In genomic region chr11:59151729-59152128, GRCm38 (mm10) we compare ENCODE assay signal across 14 mouse cellular contexts. TPM values are rescaled to one million over a fixed set of nuclear protein-coding genes. Genes with fewer than 3 reads are reported as not detected.
DNase-seq lines count a peak whose midpoint lies in the region; ATAC-seq and TF ChIP-seq lines count a peak whose summit lies in the region.
"Had no signal": no experiment of that assay in that cellular context is flagged by ENCODE, and none has a peak within 500 bp of the region (broad histone marks: within the 10 kb centered on the region; RNA-seq: fewer than 3 reads in every experiment).

No protein-coding gene starts in this region.

- H3K36me3 ChIP-seq in kidney, adult 2 months (ENCODE audit: control insufficient read depth, insufficient read depth, low read length), result no peaks in the 10 kb centered on the region

- no peaks in the 10 kb centered on the region for H3K4me1 ChIP-seq in kidney, adult 2 months (ENCODE audit: control insufficient read depth, insufficient read depth, low read length)
- H3K4me1 ChIP-seq: limb, embryonic 10.5 days had no signal

- DNase-seq in kidney, adult 2 months, result no peak
- DNase-seq in kidney, adult 8-10 months, result no peak
- DNase-seq in A20 (ENCODE audit: low read depth, low spot score), result peak; percentile 41
- DNase-seq in ES-CJ7 (ENCODE audit: low read depth, low spot score), result peak; percentile 67
- DNase-seq in layer of hippocampus, adult 18-20 months (ENCODE audit: low spot score in 2 of 2), result no peak
- no peak for DNase-seq in cerebellum, adult 9-11 months
- DNase-seq: gastrocnemius, postnatal 36 days; heart, postnatal 36 days; kidney, postnatal 25 days; retina, postnatal 1 day had no signal

- peak; percentile 37; the same call in 1 of the 2 replicates for ATAC-seq in granulocyte monocyte progenitor cell, adult 5-6 weeks (replicated peaks; ENCODE audit: poor library complexity, severe bottlenecking)
- ATAC-seq: forebrain, embryonic 14.5 days had no signal

- peak; percentile 50 for TF ChIP-seq CTCF in kidney, adult 2 months (conservative IDR thresholded peaks at IDR 0.05; ENCODE audit: insufficient read depth, insufficient read length, low read depth, low read length)

- H3K27ac ChIP-seq in kidney, adult 2 months (ENCODE audit: insufficient read depth, low read depth, low read length), result no peak overlapping the region
- H3K27ac ChIP-seq: limb, embryonic 10.5 days; macrophage had no signal

- 42% methylated on average over 3 of the region's 3 CpGs for WGBS in kidney, adult 2 months

- H3K4me3 ChIP-seq in kidney, adult 2 months (ENCODE audit: insufficient read depth, low read depth, low read length), result no peak overlapping the region
- H3K4me3 ChIP-seq: limb, embryonic 10.5 days had no signal

- no peaks in the 10 kb centered on the region for H3K27me3 ChIP-seq in kidney, adult 2 months (replicated peaks; ENCODE audit: control insufficient read depth, insufficient read depth, low read length)

- TF ChIP-seq POLR2A in kidney, adult 2 months (IDR thresholded peaks at IDR 0.05; ENCODE audit: low read depth, low read length), result no peak

RNA-seq across cellular contexts. Expression of gene Iba57, which starts 11.8 kb away (rescaled TPM):
- 8.3 and 8.8 TPM in 2 replicates for polyA plus RNA-seq in kidney, adult 2 months (2012; rRNA removed)
- 0.84 and 2.8 TPM in 2 replicates for total RNA-seq in granulocyte monocyte progenitor cell, adult 5-6 weeks (2014; fragmentation: Nextera tagmentation)
- total RNA-seq in granulocyte monocyte progenitor cell, adult 5-6 weeks (2017), result 3.9 and 6.0 TPM in 2 replicates
- 1 to 10 TPM; 6.7 TPM for total RNA-seq in layer of hippocampus, adult 18-20 months (2021)

RNA-seq across cellular contexts. Expression of gene Obscn, which starts 15.5 kb away (rescaled TPM):
- polyA plus RNA-seq in kidney, adult 2 months (2012; rRNA removed), result 0.15 and 6.2 TPM in 2 replicates
- total RNA-seq in granulocyte monocyte progenitor cell, adult 5-6 weeks (2014; fragmentation: Nextera tagmentation), result not detected in 2 replicates
- total RNA-seq in granulocyte monocyte progenitor cell, adult 5-6 weeks (2017), result not detected in 2 replicates
- total RNA-seq in layer of hippocampus, adult 18-20 months (2021), result 1 to 10 TPM in 1 of 2 experiments, under 1 TPM in 1; 0.91 to 1.7 TPM

RNA-seq across cellular contexts. Expression of gene Gjc2, which starts 31.3 kb away (rescaled TPM):
- polyA plus RNA-seq in kidney, adult 2 months (2012; rRNA removed), result 1.4 and 1.8 TPM in 2 replicates
- not detected in 2 replicates for total RNA-seq in granulocyte monocyte progenitor cell, adult 5-6 weeks (2014; fragmentation: Nextera tagmentation)
- total RNA-seq in granulocyte monocyte progenitor cell, adult 5-6 weeks (2017), result not detected in 2 replicates
- 10 to 100 TPM; 11.9 to 13.6 TPM for total RNA-seq in layer of hippocampus, adult 18-20 months (2021)
- polyA plus RNA-seq: macrophage had no signal

RNA-seq across cellular contexts. Expression of gene Guk1, which starts 40.3 kb away (rescaled TPM):
- polyA plus RNA-seq in kidney, adult 2 months (2012; rRNA removed), result 137 and 144 TPM in 2 replicates
- total RNA-seq in granulocyte monocyte progenitor cell, adult 5-6 weeks (2014; fragmentation: Nextera tagmentation), result 41.9 and 58.1 TPM in 2 replicates
- 33.2 and 35.9 TPM in 2 replicates for total RNA-seq in granulocyte monocyte progenitor cell, adult 5-6 weeks (2017)
- 100 to 1,000 TPM; 148 to 152 TPM for total RNA-seq in layer of hippocampus, adult 18-20 months (2021)

RNA-seq across cellular contexts. Expression of gene Mrpl55, which starts 50.6 kb away (rescaled TPM):
- polyA plus RNA-seq in kidney, adult 2 months (2012; rRNA removed), result 56.3 and 58.2 TPM in 2 replicates
- total RNA-seq in granulocyte monocyte progenitor cell, adult 5-6 weeks (2014; fragmentation: Nextera tagmentation), result 22.7 and 45.8 TPM in 2 replicates
- total RNA-seq in granulocyte monocyte progenitor cell, adult 5-6 weeks (2017), result 59.9 and 82.1 TPM in 2 replicates
- 10 to 100 TPM; 35.9 to 42.8 TPM for total RNA-seq in layer of hippocampus, adult 18-20 months (2021)

Comparison
In these comparisons a context has a peak if more than half of its experiments do, and no peak if none do; other contexts are left out.
1. DNase-seq: peak in A20 (single experiment) and ES-CJ7 (single experiment); none in kidney, adult 2 months (single experiment), kidney, adult 8-10 months (0 of 2), layer of hippocampus, adult 18-20 months (0 of 2) and cerebellum, adult 9-11 months (single experiment).
2. RNA of gene Gjc2, which starts 31.3 kb away (total RNA-seq): 11.9 to 13.6 TPM in layer of hippocampus, adult 18-20 months; not detected in granulocyte monocyte progenitor cell, adult 5-6 weeks; every median in the first group is over 10 times any median in the second.